Mouse (Mus musculus): ENCODE results near the gene Nova1. TPM values are rescaled to one million over a fixed set of nuclear protein-coding genes. Genes with fewer than 3 reads are reported as not detected.

The Nova1 gene
- not detected in 2 replicates for total RNA-seq (2023)

GRCm38 (mm10) chr12:46818856-46819347, at the start of gene Nova1:
Gene Nova1 (minus strand): TSS chr12:46818929.

